Mouse (Mus musculus): ENCODE measurements around the gene Bcl9. TPM values are rescaled to one million over a fixed set of nuclear protein-coding genes. Genes with fewer than 3 reads are reported as not detected.

Bcl9 gene
- total and polyA plus RNA-seq, 3 experiments, result 1.1 to 13.5 (median 3.3) TPM

DNA sequence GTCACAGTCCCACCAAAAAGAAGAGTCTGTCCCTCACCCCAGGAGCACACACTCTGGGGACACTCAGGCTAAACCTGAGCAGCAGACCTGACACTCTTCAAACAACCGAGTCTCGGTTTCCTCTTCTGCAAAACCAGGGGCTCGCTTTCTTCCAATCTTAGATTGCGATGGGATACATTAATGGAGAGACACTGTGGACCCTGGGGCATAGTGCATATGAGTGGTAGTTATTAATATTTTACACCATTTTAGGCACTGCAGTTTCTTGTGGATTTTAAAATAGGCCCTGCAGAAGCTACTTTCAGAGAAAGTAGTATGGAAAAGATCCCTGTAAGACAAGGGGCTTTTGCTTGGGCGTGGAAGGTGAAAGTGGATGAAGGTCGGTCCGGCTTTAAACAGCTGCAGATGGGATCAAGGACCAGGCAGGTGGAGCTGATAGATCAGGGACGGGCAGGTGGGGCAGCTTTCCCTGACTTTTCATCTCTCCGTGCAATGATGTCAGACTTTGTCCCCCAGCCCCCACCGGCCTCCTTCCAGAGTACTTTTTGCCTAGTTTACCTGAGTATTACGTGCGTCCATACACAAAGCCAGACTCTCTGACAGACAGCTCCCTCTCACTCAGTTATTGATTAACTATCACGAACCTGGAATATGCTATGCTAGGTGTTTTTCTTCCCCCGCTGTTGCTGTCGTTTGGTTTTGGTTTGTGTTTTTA, 23.0 kb downstream of the Bcl9 start:
- no peaks in the 10 kb centered on the region for H3K79me2 ChIP-seq (replicated peaks; ENCODE audit: control insufficient read depth, extremely low read depth, insufficient read depth, poor library complexity, severe bottlenecking)
- H3K27ac ChIP-seq (ENCODE audit: insufficient read depth, low read depth), result no peak overlapping the region
- no peak overlapping the region for H3K4me2 ChIP-seq (ENCODE audit: insufficient read depth, low read depth, poor library complexity, severe bottlenecking)
- H3K9ac ChIP-seq (ENCODE audit: insufficient read depth, low read depth), result no peak overlapping the region
- dilution Hi-C loops (cut with MboI; ENCODE audit: extremely low pct_ligation_motif_present, extremely low pct_unique_long_range_greater_than_20kb, low sequenced_read_pairs) (no loop called here), in situ Hi-C loops (cut with MboI; ENCODE audit: low pct_ligation_motif_present, low pct_unique_long_range_greater_than_20kb, low sequenced_read_pairs) (no loop called here)
- no peaks in the 10 kb centered on the region for H3K36me3 ChIP-seq (replicated peaks in 1 of 2; ENCODE audit: control insufficient read depth in 1 of 2, insufficient read depth in 1 of 2, low read length in 1 of 2)
- no peak for DNase-seq (ENCODE audit: extremely low read depth)
- no peak for TF ChIP-seq CHD2 (IDR thresholded peaks at IDR 0.05; ENCODE audit: low read length)
- no peak for TF ChIP-seq USF1 (IDR thresholded peaks at IDR 0.05; ENCODE audit: low read depth, low read length)
- no peak for TF ChIP-seq MEF2A (IDR thresholded peaks at IDR 0.05; ENCODE audit: borderline replicate concordance, low read depth, low read length)
- no peak for TF ChIP-seq NELFE (IDR thresholded peaks at IDR 0.05; ENCODE audit: low read depth, low read length)
- no peak for TF ChIP-seq NRF1 (IDR thresholded peaks at IDR 0.05; ENCODE audit: low read depth, low read length)
- no peak for TF ChIP-seq POLR2A (IDR thresholded peaks at IDR 0.05; ENCODE audit: low read depth, low read length)
- no peak for TF ChIP-seq ZC3H11A (IDR thresholded peaks at IDR 0.05; ENCODE audit: low read depth, low read length)
- TF ChIP-seq HCFC1 (IDR thresholded peaks at IDR 0.05; ENCODE audit: low read depth, low read length), result no peak
- TF ChIP-seq ZKSCAN1 (IDR thresholded peaks at IDR 0.05; ENCODE audit: borderline replicate concordance, low read depth, low read length), result no peak
- no peak for TF ChIP-seq GABPA (IDR thresholded peaks at IDR 0.05; ENCODE audit: insufficient replicate concordance, low read depth, low read length)
- no peak for TF ChIP-seq MAX (IDR thresholded peaks at IDR 0.05; ENCODE audit: low read length)
- no peak for TF ChIP-seq JUND (conservative IDR thresholded peaks at IDR 0.05; ENCODE audit: low read depth, low read length)
- no peak for TF ChIP-seq PAX5 (IDR thresholded peaks at IDR 0.05; ENCODE audit: low read length)
- TF ChIP-seq JUN (IDR thresholded peaks at IDR 0.05; ENCODE audit: insufficient read depth, low read depth, low read length), result no peak
- no peak for TF ChIP-seq EP300 (IDR thresholded peaks at IDR 0.05; ENCODE audit: low read length)
- no peak for TF ChIP-seq MAZ (IDR thresholded peaks at IDR 0.05; ENCODE audit: low read depth, low read length)
- no peak for TF ChIP-seq POLR2AphosphoS2 (IDR thresholded peaks at IDR 0.05; ENCODE audit: low read depth, low read length)
- no peaks in the 10 kb centered on the region for H3K27me3 ChIP-seq (replicated peaks)
- H3K4me3 ChIP-seq (replicated peaks in 1 of 3; ENCODE audit: low read depth in 2 of 3, low read length in 2 of 3, poor library complexity in 1 of 3), result no peak overlapping the region
- no peaks in the 10 kb centered on the region for H3K9me3 ChIP-seq (replicated peaks; ENCODE audit: low read length)
- H3K4me1 ChIP-seq (ENCODE audit: control insufficient read depth in 1 of 2, insufficient read depth in 2 of 2), result no peaks in the 10 kb centered on the region

DNA sequence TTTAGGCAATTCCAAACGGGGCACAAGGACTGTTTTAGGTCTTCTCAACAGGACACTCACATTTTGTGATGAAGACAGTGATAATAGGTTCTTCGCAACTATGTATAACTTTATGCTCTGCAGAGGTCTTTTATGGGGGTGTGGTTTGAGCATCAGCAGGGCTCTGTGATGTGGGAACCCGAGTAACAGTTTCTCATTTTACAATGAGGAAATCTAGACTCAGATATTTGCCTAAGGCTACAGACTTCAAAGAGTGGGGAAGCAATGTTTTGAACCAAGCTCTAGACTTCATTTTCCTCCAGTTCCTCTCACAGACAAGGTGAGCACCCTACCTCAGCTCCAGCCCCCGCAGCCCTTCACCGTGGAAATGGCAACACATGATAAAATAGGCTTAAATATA, 23.8 kb downstream of the Bcl9 start:
- Histone ChIP-seq H3K4me1 (ENCODE audit: control insufficient read depth in 1 of 2, insufficient read depth in 2 of 2) (peaks cover 0 to 4% of the 10 kb centered on the region in 2 experiments; a peak in 2 of 4 replicates), H3K4me2 (ENCODE audit: insufficient read depth, low read depth, poor library complexity, severe bottlenecking) (no peak overlapping the region), H3K79me2 (replicated peaks; ENCODE audit: control insufficient read depth, extremely low read depth, insufficient read depth, poor library complexity, severe bottlenecking) (no peaks in the 10 kb centered on the region), H3K9ac (ENCODE audit: insufficient read depth, low read depth) (no peak overlapping the region), H3K4me3 (replicated peaks in 1 of 3; ENCODE audit: low read depth in 2 of 3, low read length in 2 of 3, poor library complexity in 1 of 3) (no peak overlapping the region), H3K9me3 (replicated peaks; ENCODE audit: low read length) (no peaks in the 10 kb centered on the region), H3K36me3 (replicated peaks in 1 of 2; ENCODE audit: control insufficient read depth in 1 of 2, insufficient read depth in 1 of 2, low read length in 1 of 2) (no peaks in the 10 kb centered on the region), H3K27ac (ENCODE audit: insufficient read depth, low read depth) (no peak overlapping the region), H3K27me3 (replicated peaks) (no peaks in the 10 kb centered on the region)
- TF ChIP-seq RAD21 (IDR thresholded peaks at IDR 0.05; ENCODE audit: low read depth, low read length), result no peak
- no peak for TF ChIP-seq RCOR1 (conservative IDR thresholded peaks at IDR 0.05; ENCODE audit: low read depth, low read length)
- no peak for TF ChIP-seq CHD1 (IDR thresholded peaks at IDR 0.05; ENCODE audit: low read depth, low read length)
- no peak for TF ChIP-seq ZNF384 (IDR thresholded peaks at IDR 0.05; ENCODE audit: low read depth, low read length)
- TF ChIP-seq USF2 (conservative IDR thresholded peaks at IDR 0.05; ENCODE audit: low read depth, low read length), result no peak
- TF ChIP-seq SMC3 (IDR thresholded peaks at IDR 0.05; ENCODE audit: low read depth, low read length), result no peak
- dilution Hi-C loops (cut with MboI; ENCODE audit: extremely low pct_ligation_motif_present, extremely low pct_unique_long_range_greater_than_20kb, low sequenced_read_pairs), result no loop called here
- DNase-seq (ENCODE audit: extremely low read depth), result no peak
- in situ Hi-C loops (cut with MboI; ENCODE audit: low pct_ligation_motif_present, low pct_unique_long_range_greater_than_20kb, low sequenced_read_pairs), result no loop called here

Data from CH12.LX (cell line).